Mouse (Mus musculus) testis, postnatal 14 days (tissue): ENCODE measurements around the gene Map3k12.
A peak's percentile ranks its signal among the peaks of the same experiment; 100 is the strongest.

Experiments used
- DNase-seq: peaks from one replicate; pipeline ENCODE4 v3.0.0; 2021; ENCODE audit warnings: low spot score

The Map3k12 gene

DNA sequence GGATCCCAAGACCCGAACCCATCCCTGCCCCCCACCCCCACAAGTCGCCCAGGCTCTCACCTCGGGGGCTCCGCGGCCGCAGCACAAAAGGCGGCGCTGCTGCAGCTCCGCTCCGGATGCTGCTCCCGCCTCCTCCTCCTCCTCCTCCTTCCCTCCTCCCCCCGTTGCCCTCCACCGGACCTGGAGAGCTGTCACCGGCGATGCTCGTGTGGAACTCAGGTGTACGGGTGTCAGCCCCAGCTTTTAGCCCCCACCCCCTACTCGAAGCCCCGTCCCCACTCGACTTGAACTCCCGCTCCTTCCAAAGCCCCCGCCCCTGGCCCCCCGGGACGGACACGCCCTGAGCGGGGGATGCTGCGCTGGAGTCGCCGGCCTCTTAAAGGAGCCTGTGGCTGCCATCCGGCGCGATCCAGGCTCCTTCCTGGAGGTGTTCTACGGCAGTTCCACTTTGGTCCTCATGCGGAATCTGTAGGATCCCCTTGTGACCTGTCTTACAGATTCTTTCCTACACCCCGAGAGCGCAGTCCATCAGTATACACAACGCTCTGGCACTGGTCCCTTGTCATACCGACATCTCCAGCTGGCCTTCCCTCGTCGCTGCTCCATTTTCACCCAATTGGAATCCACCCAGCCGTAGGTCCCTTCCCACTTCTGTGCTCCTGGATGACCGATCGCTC, at the start of gene Map3k12:
TSS of gene Map3k12 (minus strand) at position 337 of the 677 bp plus-strand sequence.
- DNase-seq = peak; percentile 69

DNA sequence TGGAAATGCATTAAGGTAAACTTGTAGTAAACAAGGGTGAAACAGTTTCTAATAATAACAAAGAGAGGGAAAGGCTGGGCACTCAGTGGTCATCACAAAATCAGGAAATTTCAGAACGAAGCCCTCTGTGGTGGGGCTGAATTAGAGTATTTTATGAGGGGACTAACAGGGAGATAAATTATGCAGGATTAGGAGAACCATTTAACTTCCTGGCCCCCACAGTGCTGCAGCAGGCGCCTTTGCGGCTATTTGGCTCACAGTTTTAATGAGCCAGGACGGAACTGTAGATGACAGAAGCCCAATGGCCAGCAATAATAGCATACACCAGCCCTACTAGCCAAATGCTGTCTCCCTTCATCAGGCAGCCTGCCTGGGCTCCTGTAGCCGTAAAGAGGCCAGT, 46.8 kb upstream of the Map3k12 start:
- no peak for DNase-seq

GRCm38 (mm10) chr15:102563061-102563460, 46.2 kb upstream of the Map3k12 start:
- DNase-seq = no peak

- DNase-seq = no peak
Observed at GRCm38 (mm10) chr15:102562491-102562890, 45.6 kb upstream of the Map3k12 start.

GRCm38 (mm10) chr15:102557580-102557979, 40.7 kb upstream of the Map3k12 start:
- no peak for DNase-seq

- DNase-seq = no peak
Observed at GRCm38 (mm10) chr15:102555581-102555980, 38.7 kb upstream of the Map3k12 start.

DNA sequence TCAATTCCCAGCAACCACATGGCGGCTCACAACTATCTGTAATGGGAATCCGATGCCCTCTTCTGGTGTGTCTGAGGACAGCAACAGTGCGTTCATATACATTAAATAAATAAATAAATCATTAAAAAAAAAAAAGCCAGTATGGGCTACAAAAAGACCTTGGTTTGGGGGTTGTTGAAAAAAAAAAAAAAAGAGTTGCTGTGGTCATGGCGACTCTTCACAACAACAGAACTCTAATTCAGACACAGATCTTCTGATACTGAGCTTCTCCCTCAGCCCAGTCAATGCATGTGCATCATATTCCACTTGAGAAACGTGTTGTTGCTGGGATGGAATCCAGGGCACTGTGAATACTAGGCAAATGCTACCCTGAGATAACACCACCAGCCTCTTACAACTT, 35.7 kb upstream of the Map3k12 start:
- no peak for DNase-seq

- DNase-seq = no peak
Observed at GRCm38 (mm10) chr15:102547478-102547877, 30.6 kb upstream of the Map3k12 start.

GRCm38 (mm10) chr15:102546677-102547427, 30.0 kb upstream of the Map3k12 start:
- DNase-seq = no peak

- DNase-seq = no peak
Observed at GRCm38 (mm10) chr15:102546246-102546645, 29.4 kb upstream of the Map3k12 start.

GRCm38 (mm10) chr15:102544801-102545200, 27.9 kb upstream of the Map3k12 start:
- DNase-seq = no peak

DNA sequence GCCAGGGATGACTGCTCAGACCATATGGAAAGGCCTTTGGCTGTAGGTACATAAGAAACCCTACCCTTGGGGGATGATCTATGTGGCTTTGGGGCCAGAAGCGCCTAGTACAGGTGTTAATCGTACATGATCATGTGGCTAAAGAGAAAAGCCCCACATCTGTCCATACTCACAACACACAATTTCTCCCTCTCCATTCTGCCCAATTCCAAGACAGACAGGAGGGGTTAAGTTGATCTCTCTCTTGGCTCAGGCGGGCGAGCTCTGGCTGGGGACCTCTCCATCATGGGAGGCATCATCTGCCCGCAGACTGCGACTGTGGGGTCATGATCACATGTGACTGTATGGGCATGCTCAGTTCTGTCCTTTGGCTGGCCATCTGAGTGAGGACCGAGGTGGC, 17.1 kb upstream of the Map3k12 start:
- no peak for DNase-seq

- no peak for DNase-seq
Observed at GRCm38 (mm10) chr15:102532106-102532900, 15.4 kb upstream of the Map3k12 start.

DNA sequence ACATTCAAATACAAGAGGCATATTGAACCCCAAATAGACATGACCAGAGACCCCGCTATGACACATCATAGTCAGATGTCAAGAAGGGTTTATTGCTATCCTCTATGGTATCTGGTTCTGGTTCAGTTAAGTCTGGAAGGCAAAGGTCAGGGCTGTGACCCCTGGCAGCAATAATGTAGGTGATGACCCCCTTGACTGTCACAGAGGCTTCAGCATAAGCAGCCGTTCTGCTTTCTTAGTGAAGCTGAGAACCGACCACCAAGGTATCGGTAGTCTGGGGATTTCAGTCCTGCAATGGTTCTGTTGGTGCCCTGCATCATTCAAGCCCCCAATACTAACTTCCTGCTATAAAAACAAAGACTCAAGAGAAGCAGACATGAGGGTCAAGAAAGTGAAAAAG, 14.7 kb upstream of the Map3k12 start:
- no peak for DNase-seq

DNA sequence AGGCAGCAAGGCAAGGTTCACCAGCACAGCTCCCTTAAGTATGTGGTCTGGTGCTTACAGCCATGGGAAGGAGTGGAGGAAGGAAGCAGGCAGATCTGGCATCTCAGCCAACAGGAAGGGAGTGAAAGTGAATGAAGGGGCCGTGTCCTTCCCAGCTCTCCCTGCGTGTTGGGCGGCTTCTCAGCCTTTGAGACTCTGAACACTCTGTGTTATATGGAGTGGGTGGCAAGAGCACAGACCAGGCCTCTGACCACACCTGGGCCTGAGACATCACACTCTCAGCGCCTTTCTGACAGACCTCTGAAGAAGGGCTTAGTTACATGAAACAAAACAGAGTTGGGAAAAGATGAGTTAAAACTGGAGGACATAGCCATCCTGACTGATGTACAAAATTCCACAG, 13.7 kb upstream of the Map3k12 start:
- no peak for DNase-seq

DNA sequence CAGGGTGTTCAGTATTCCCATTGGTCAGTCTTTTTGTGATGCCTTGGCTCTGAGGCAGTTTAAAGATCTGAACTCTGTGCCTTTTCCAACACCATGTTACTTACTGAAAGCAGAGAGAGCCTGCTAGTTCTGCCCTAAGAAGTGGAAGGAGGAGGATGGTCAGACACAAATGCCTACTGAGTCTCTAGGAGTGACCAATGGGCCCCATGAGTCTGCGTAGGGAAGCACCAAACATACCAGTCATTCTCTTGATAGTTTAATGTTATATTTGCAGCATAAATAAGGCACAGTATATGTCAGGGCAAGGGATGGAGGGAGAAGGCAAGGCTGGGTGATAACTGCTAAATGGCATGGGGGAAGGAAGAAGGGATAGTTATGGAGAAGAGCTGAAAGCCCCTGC, 11.5 kb upstream of the Map3k12 start:
- DNase-seq = no peak

GRCm38 (mm10) chr15:102527936-102528335, 11.1 kb upstream of the Map3k12 start:
- DNase-seq = no peak

GRCm38 (mm10) chr15:102526111-102527002, 9.5 kb upstream of the Map3k12 start:
- no peak for DNase-seq

GRCm38 (mm10) chr15:102524892-102525485, 8.1 kb upstream of the Map3k12 start, which contains the start of gene Npff:
TSS of gene Npff (minus strand) at chr15:102524942.
- no peak for DNase-seq

DNA sequence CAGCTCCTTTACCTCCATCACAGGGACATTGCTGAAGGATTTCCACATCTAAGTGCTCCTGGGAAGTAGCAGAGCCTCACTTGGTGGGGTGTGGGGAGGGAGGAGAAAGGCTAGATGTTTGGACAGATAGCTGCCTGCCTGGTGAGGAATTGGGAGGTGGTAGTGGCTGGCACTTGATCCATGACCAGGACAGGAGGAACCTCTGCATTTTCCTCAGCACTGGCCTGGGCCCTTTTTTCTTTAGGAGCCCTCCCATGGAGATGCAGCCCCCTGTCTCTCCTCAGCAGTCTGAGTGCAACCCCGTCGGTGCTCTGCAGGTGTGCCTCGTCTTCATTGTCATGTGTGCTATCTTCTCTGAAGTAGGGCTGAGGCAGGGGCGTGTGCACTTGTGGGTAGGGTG, 4.6 kb upstream of the Map3k12 start:
- DNase-seq = no peak

DNA sequence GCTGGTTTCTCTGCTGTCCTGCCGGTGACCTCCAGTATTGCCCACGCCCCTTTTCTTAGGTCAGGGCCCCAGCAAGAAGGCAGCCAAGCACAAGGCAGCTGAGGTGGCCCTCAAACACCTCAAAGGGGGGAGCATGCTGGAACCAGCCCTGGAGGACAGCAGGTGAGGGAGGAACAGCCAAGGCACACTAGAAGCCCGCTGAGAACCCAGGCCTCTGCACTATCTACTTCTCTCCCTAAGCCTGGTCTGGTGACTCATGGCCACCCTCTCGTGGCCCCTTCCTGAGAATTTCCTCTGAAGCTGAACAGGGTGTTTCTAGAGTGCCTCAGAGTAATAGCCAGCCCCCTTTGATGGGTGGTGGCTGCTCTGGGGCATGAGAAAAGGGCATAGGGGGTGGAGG, 3.6 kb upstream of the Map3k12 start:
- DNase-seq = no peak
